Mouse (Mus musculus): Measurements from ENCODE around the gene Sdr42e1. TPM values are rescaled to one million over a fixed set of nuclear protein-coding genes. Genes with fewer than 3 reads are reported as not detected.

The Sdr42e1 gene
- polyA plus RNA-seq, 1 experiment = not detected

DNA sequence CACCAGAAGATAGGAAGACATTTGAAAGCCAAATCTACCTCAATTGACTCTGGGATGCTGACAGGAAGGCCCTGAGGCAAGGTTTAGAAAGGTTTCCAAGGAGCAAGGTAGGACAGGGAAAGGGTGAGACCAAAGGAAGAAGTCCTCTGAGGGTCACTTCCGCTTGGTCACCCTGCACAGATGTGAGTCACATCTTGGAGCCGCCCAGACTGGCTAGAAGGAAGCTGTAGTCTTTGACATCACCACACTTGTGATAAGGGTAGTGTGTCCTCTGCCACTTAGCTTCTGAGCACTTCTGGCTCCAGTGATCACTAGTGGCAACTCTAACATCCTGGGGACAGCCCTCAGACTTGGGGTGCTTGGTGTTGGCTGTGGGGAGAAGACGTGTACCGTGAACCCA, 32.7 kb upstream of the Sdr42e1 start:
- Histone ChIP-seq H3K27me3 (ENCODE audit: control insufficient read depth, insufficient read depth, insufficient read length) (peaks cover 4% of the 10 kb centered on the region), H3K4me3 (ENCODE audit: insufficient read depth, poor library complexity, severe bottlenecking) (no peak overlapping the region)
- TF ChIP-seq MYOG (IDR thresholded peaks at IDR 0.05; ENCODE audit: control insufficient read depth, extremely low read depth, insufficient read length) (no peak), CTCF (IDR thresholded peaks at IDR 0.05; ENCODE audit: control insufficient read depth, insufficient read depth, insufficient read length) (no peak), CEBPB (IDR thresholded peaks at IDR 0.05; ENCODE audit: low read depth) (no peak), MYOD1 (IDR thresholded peaks at IDR 0.05; ENCODE audit: control insufficient read depth, insufficient read length, low read depth) (no peak), MAX (IDR thresholded peaks at IDR 0.05) (no peak), FOSL1 (IDR thresholded peaks at IDR 0.05; ENCODE audit: insufficient read depth, low read length, poor library complexity, severe bottlenecking) (no peak), USF1 (IDR thresholded peaks at IDR 0.05; ENCODE audit: low read depth) (no peak)

DNA sequence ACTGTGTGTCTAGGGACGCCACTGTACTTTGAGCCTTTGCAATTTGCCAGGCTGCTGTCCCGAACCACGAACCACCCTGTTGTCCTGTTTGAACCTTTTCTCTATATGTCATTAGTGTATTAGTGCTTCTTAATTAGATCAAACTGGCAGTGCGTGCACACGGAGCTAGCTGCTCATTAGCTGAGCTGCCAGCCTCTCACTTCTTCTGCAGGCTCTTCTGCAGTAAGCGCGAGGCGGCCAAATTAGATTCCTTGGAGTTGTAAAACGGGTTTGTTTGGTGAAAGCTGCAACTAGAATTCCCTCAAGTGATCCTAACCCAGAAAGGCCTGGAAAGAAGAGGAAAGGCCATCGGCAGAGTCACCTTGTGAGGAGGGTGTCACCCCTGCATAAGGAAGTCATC, 29.2 kb upstream of the Sdr42e1 start:
- Histone ChIP-seq H3K79me3 (ENCODE audit: low read depth) (no peaks in the 10 kb centered on the region), H3K4me3 (ENCODE audit: insufficient read depth, poor library complexity, severe bottlenecking) (no peak overlapping the region), H3ac (ENCODE audit: control insufficient read depth, insufficient read length, low read depth) (no peak overlapping the region), H3K36me3 (ENCODE audit: control insufficient read depth, insufficient read depth) (no peaks in the 10 kb centered on the region), H3K79me2 (ENCODE audit: control insufficient read depth, insufficient read depth) (no peaks in the 10 kb centered on the region), H3K27me3 (ENCODE audit: control insufficient read depth, insufficient read depth, insufficient read length) (peaks cover 4% of the 10 kb centered on the region)
- TF ChIP-seq MAX (IDR thresholded peaks at IDR 0.05) (no peak), MYOG (IDR thresholded peaks at IDR 0.05; ENCODE audit: control insufficient read depth, extremely low read depth, insufficient read length) (no peak), FOSL1 (IDR thresholded peaks at IDR 0.05; ENCODE audit: insufficient read depth, low read length, poor library complexity, severe bottlenecking) (no peak), USF1 (IDR thresholded peaks at IDR 0.05; ENCODE audit: low read depth) (no peak), CTCF (IDR thresholded peaks at IDR 0.05; ENCODE audit: control insufficient read depth, insufficient read depth, insufficient read length) (no peak), MYOD1 (IDR thresholded peaks at IDR 0.05; ENCODE audit: control insufficient read depth, insufficient read length, low read depth) (no peak), CEBPB (IDR thresholded peaks at IDR 0.05; ENCODE audit: low read depth) (no peak)

More for the DNA sequence above, 32.7 kb upstream of the Sdr42e1 start:
- H3K79me2 ChIP-seq (ENCODE audit: control insufficient read depth, insufficient read depth) = no peaks in the 10 kb centered on the region
- H3K36me3 ChIP-seq (ENCODE audit: control insufficient read depth, insufficient read depth) = no peaks in the 10 kb centered on the region
- H3ac ChIP-seq (ENCODE audit: control insufficient read depth, insufficient read length, low read depth) = no peak overlapping the region
- H3K79me3 ChIP-seq (ENCODE audit: low read depth) = no peaks in the 10 kb centered on the region

DNA sequence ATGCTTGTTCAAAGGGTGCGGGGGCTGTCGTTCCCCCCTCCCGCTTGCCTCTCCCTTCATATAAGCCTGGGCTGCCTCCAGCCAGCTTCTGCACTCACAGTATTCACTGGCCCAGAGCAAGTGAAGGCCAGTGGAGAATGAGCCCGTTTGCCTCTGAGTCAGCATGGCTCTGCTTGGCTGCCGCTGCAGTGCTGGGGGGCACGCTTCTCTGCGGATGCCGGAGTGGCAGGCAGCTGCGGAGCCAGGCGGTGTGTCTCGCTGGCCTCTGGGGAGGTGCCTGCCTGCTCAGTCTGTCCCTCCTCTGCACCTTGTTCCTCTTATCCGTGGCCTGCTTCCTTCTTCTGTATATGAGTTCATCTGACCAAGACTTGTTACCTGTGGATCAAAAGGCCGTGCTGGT, 28.4 kb upstream of the Sdr42e1 start, which contains the start of gene Hsd17b2:
Hsd17b2 (plus strand) TSS at position 46 of the 400 bp plus-strand sequence.
- H3K79me2 ChIP-seq (ENCODE audit: control insufficient read depth, insufficient read depth) = no peaks in the 10 kb centered on the region
- no peaks in the 10 kb centered on the region for H3K36me3 ChIP-seq (ENCODE audit: control insufficient read depth, insufficient read depth)
- no peak within 1 kb of the TSS for H3K4me3 ChIP-seq (ENCODE audit: insufficient read depth, poor library complexity, severe bottlenecking)
- TF ChIP-seq MAX (IDR thresholded peaks at IDR 0.05) = no peak
- no peak for TF ChIP-seq USF1 (IDR thresholded peaks at IDR 0.05; ENCODE audit: low read depth)
- no peak for TF ChIP-seq CEBPB (IDR thresholded peaks at IDR 0.05; ENCODE audit: low read depth)
- TF ChIP-seq FOSL1 (IDR thresholded peaks at IDR 0.05; ENCODE audit: insufficient read depth, low read length, poor library complexity, severe bottlenecking) = no peak
- TF ChIP-seq MYOD1 (IDR thresholded peaks at IDR 0.05; ENCODE audit: control insufficient read depth, insufficient read length, low read depth) = no peak
- no peak for TF ChIP-seq CTCF (IDR thresholded peaks at IDR 0.05; ENCODE audit: control insufficient read depth, insufficient read depth, insufficient read length)
- no peak for TF ChIP-seq MYOG (IDR thresholded peaks at IDR 0.05; ENCODE audit: control insufficient read depth, extremely low read depth, insufficient read length)
- H3K27me3 ChIP-seq (ENCODE audit: control insufficient read depth, insufficient read depth, insufficient read length) = peaks cover 4% of the 10 kb centered on the region
- no peak within 1 kb of the TSS for H3ac ChIP-seq (ENCODE audit: control insufficient read depth, insufficient read length, low read depth)
- no peaks in the 10 kb centered on the region for H3K79me3 ChIP-seq (ENCODE audit: low read depth)

DNA sequence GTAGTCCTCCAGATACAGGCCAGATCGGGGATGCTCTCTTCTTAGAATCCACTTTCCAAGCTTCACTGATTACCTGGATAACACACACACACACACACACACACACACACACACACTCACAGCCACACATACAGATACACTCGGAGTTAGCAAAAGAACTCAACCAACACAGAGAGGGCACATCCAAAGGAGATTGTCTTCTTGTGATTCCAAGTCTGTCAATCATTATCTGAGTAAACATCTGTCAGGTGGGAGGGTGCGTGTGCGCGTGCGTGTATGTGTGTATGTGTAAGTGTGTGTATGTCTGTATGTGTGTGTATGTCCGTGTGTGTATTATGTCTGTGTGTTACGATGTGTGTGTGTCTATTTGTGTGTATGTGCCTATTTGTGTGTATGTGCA, 27.8 kb upstream of the Sdr42e1 start:
- H3K79me2 ChIP-seq (ENCODE audit: control insufficient read depth, insufficient read depth) = no peaks in the 10 kb centered on the region
- TF ChIP-seq CEBPB (IDR thresholded peaks at IDR 0.05; ENCODE audit: low read depth) (no peak), FOSL1 (IDR thresholded peaks at IDR 0.05; ENCODE audit: insufficient read depth, low read length, poor library complexity, severe bottlenecking) (no peak), USF1 (IDR thresholded peaks at IDR 0.05; ENCODE audit: low read depth) (no peak), MYOG (IDR thresholded peaks at IDR 0.05; ENCODE audit: control insufficient read depth, extremely low read depth, insufficient read length) (no peak), CTCF (IDR thresholded peaks at IDR 0.05; ENCODE audit: control insufficient read depth, insufficient read depth, insufficient read length) (no peak)
- no peaks in the 10 kb centered on the region for H3K36me3 ChIP-seq (ENCODE audit: control insufficient read depth, insufficient read depth)
- peaks cover 4% of the 10 kb centered on the region for H3K27me3 ChIP-seq (ENCODE audit: control insufficient read depth, insufficient read depth, insufficient read length)
- H3ac ChIP-seq (ENCODE audit: control insufficient read depth, insufficient read length, low read depth) = no peak overlapping the region
- H3K79me3 ChIP-seq (ENCODE audit: low read depth) = no peaks in the 10 kb centered on the region
- H3K4me3 ChIP-seq (ENCODE audit: insufficient read depth, poor library complexity, severe bottlenecking) = no peak overlapping the region

DNA sequence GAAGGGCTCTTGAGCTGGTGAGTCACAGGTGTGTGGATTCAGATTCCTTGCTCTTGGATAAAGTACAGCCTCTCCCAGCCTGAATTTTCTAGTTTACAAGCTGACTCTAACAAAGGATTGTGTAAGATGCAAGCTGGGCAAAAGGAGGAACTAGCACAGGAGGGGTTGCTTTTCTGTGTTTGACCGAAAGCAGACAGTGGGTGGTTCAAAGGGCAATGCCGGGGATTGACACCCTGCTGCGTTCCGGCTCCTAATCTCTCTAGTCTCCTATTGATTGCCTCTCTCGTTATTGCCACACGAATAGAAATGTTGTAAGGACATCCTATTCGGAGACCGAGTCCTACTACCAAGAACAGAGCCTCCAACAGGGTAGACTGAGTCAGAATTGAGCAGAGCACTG, 27.2 kb upstream of the Sdr42e1 start:
- Histone ChIP-seq H3K36me3 (ENCODE audit: control insufficient read depth, insufficient read depth) (no peaks in the 10 kb centered on the region), H3K4me3 (ENCODE audit: insufficient read depth, poor library complexity, severe bottlenecking) (no peak overlapping the region), H3K27me3 (ENCODE audit: control insufficient read depth, insufficient read depth, insufficient read length) (peaks cover 4% of the 10 kb centered on the region), H3ac (ENCODE audit: control insufficient read depth, insufficient read length, low read depth) (no peak overlapping the region), H3K79me2 (ENCODE audit: control insufficient read depth, insufficient read depth) (no peaks in the 10 kb centered on the region), H3K79me3 (ENCODE audit: low read depth) (no peaks in the 10 kb centered on the region)
- no peak for TF ChIP-seq CTCF (IDR thresholded peaks at IDR 0.05; ENCODE audit: control insufficient read depth, insufficient read depth, insufficient read length)
- no peak for TF ChIP-seq MAX (IDR thresholded peaks at IDR 0.05)
- TF ChIP-seq MYOG (IDR thresholded peaks at IDR 0.05; ENCODE audit: control insufficient read depth, extremely low read depth, insufficient read length) = no peak
- TF ChIP-seq CEBPB (IDR thresholded peaks at IDR 0.05; ENCODE audit: low read depth) = no peak

DNA sequence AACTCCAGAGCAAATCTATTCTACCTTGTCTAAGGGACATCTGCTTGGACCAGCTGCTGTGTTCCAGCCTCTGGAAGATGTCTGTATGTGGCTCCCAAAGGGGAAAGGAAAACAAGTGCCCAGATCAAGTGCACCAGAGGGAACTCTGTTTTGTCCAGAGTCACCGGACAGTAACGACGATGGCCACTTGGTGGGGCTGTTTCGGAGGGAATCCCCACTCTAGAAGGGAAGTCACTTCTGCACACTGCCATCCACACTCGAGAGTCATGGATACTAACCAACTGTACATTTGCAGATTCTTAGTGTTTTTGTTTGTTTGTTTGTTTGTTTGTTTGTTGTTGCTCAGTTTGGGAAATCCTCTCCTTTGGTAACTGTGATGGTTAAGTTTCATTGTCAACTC, 23.8 kb upstream of the Sdr42e1 start:
- Histone ChIP-seq H3K4me3 (ENCODE audit: insufficient read depth, poor library complexity, severe bottlenecking) (no peak overlapping the region), H3ac (ENCODE audit: control insufficient read depth, insufficient read length, low read depth) (no peak overlapping the region), H3K36me3 (ENCODE audit: control insufficient read depth, insufficient read depth) (no peaks in the 10 kb centered on the region), H3K27me3 (ENCODE audit: control insufficient read depth, insufficient read depth, insufficient read length) (peaks cover 4% of the 10 kb centered on the region), H3K79me2 (ENCODE audit: control insufficient read depth, insufficient read depth) (no peaks in the 10 kb centered on the region), H3K79me3 (ENCODE audit: low read depth) (no peaks in the 10 kb centered on the region)
- TF ChIP-seq USF1 (IDR thresholded peaks at IDR 0.05; ENCODE audit: low read depth) (no peak), MYOG (IDR thresholded peaks at IDR 0.05; ENCODE audit: control insufficient read depth, extremely low read depth, insufficient read length) (no peak), FOSL1 (IDR thresholded peaks at IDR 0.05; ENCODE audit: insufficient read depth, low read length, poor library complexity, severe bottlenecking) (no peak), MYOD1 (IDR thresholded peaks at IDR 0.05; ENCODE audit: control insufficient read depth, insufficient read length, low read depth) (no peak), CEBPB (IDR thresholded peaks at IDR 0.05; ENCODE audit: low read depth) (no peak), MAX (IDR thresholded peaks at IDR 0.05) (no peak), CTCF (IDR thresholded peaks at IDR 0.05; ENCODE audit: control insufficient read depth, insufficient read depth, insufficient read length) (no peak)

Measured in C2C12 (cell line).